Mouse (Mus musculus): ENCODE measurements around the gene Ugt1a8.
"Not testable (repeated sequence)": the region's sequence is repeated elsewhere in the genome, so short reads cannot be mapped to it uniquely, and the experiment has no call there.

The Ugt1a8 gene

DNA sequence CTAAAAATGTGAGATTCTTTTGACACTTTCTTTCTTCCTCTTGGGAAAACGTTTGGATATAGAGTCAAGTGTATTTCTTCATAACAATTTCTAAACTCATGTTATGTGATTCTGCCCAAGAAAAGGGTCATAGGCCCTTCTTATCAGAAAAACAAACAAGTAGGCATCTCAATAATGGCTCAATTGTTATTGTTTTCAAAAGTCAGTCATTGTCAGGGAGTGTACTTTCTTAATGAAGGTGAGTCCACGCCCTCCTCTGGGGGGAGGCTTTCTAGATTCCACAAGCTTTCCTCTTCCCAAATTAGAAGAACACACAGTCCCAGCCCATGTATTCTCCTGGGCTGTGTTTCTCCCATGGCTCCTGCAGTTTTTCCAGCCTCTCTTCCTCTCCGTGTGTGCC lies at the start of gene Ugt1a8:
Gene Ugt1a8 (plus strand): TSS at position 301 of the 400 bp plus-strand sequence.
- Histone ChIP-seq H3K36me3 (ENCODE audit: insufficient read depth, low read length) (no peaks in the 10 kb centered on the region), H3K4me1 (replicated peaks; ENCODE audit: low read depth, low read length) (no peaks in the 10 kb centered on the region; the same call in 1 of the 2 replicates), H3K4me3 (replicated peaks; ENCODE audit: low read length) (no peak within 1 kb of the TSS), H3K27me3 (ENCODE audit: insufficient read depth, low read length) (no peaks in the 10 kb centered on the region), H3K9me3 (ENCODE audit: low read length) (no peaks in the 10 kb centered on the region)
- TF ChIP-seq CTCF (conservative IDR thresholded peaks at IDR 0.05; ENCODE audit: low read length) (no peak), POU5F1 (IDR thresholded peaks at IDR 0.05; ENCODE audit: borderline replicate concordance, low read length) (no peak), NANOG (IDR thresholded peaks at IDR 0.05; ENCODE audit: borderline replicate concordance, low read length) (no peak)

DNA sequence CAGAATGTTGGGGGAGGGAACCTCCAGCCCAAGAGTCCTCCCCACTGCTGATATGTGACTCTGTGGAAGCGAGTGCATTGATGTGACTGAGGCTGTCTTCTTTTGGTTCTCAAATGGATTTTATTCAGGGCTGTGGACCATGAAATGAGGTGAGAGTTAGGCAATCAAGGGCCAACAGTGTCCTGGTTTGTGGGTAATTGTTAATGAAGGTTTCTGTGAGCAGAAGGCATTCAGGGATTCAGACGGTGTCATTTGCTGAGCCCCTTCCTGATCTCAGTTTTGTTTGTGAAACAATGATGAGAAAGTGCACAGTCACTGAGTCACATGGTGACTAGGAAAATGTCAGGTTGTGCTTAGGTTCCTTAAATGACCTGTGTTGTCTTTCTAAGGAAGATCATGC lies 44.6 kb upstream of the Ugt1a8 start:
- H3K4me3 ChIP-seq (replicated peaks; ENCODE audit: low read length); H3K9me3 ChIP-seq (ENCODE audit: low read length); H3K27me3 ChIP-seq (ENCODE audit: insufficient read depth, low read length); H3K4me1 ChIP-seq (replicated peaks; ENCODE audit: low read depth, low read length); H3K36me3 ChIP-seq (ENCODE audit: insufficient read depth, low read length): not testable (repeated sequence)

DNA sequence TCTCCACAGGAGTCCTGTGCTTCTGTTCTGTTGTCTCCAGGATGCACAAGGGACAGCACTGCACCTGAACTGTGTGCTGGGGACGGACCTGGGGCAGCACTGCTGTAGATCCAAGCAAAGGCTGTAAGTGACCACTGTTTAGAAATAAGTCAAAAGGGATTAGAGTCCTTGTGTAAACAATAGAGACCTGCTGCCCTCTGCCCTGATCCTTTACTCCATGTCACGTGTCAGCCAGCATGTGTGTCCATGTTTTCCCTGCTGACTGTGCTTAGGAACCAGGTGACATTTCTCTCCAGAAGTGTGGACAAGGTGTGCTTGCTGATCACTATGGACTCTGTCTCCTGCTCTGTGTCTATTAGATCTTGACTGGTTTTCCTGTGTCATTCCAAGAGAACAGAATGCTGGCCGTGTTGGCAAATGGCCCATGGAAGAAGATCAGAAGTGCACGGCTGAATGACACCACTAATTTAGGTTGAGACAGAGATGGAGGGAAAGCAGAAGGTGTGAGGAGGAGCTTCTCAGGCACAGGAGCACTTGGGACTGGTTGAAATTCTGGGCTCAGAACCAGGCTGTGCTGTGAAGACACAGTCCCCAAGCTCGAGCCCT lies 42.7 kb upstream of the Ugt1a8 start:
- not testable (repeated sequence) for H3K36me3 ChIP-seq (ENCODE audit: insufficient read depth, low read length); H3K4me3 ChIP-seq (replicated peaks; ENCODE audit: low read length); H3K4me1 ChIP-seq (replicated peaks; ENCODE audit: low read depth, low read length)

DNA sequence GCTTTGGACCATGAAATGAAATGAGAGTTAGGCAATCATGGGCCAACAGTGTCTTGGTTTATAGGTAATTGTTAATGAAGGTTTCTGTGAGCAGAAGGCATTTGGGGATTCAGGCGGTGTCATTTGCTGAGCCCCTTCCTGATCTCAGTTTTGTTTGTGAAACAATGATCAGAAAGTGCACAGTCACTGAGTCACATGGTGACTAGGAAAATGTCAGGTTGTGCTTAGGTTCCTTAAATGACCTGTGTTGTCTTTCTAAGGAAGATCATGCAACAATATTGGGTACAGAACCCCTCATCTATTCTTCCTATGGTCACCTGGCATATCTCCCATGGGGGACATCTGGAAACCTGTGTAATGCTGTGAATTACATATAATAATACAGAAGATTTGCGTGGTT lies 40.2 kb upstream of the Ugt1a8 start:
- H3K4me3 ChIP-seq (replicated peaks; ENCODE audit: low read length); H3K4me1 ChIP-seq (replicated peaks; ENCODE audit: low read depth, low read length); H3K27me3 ChIP-seq (ENCODE audit: insufficient read depth, low read length); H3K9me3 ChIP-seq (ENCODE audit: low read length); H3K36me3 ChIP-seq (ENCODE audit: insufficient read depth, low read length): not testable (repeated sequence)

More for the DNA sequence above, 42.7 kb upstream of the Ugt1a8 start:
- H3K9me3 ChIP-seq (ENCODE audit: low read length); H3K27me3 ChIP-seq (ENCODE audit: insufficient read depth, low read length): not testable (repeated sequence)

DNA sequence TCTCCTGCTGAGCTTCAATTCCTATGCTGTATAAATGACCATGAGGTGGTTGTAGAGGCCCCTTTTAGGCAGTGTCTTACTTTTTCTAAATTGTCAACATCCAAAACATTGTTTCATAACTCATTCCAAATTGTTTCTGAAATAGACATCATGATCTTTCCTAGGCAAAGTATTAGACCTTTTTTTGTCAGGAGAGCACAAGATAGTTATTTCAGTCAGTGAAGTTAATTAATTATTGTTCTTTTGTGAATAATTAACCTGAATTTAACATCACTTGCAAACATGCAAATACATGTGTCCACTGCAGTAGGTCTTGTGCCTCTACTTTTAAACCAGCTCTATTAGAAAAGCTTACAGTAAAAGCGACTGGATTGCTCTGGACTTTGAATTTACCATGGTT lies 32.5 kb upstream of the Ugt1a8 start, which contains the start of gene Ugt1a10:
Gene Ugt1a10 (plus strand): TSS at position 301 of the 400 bp plus-strand sequence.
- Histone ChIP-seq H3K9me3 (ENCODE audit: low read length) (peaks cover 21% of the 10 kb centered on the region), H3K36me3 (ENCODE audit: insufficient read depth, low read length) (no peaks in the 10 kb centered on the region), H3K27me3 (ENCODE audit: insufficient read depth, low read length) (no peaks in the 10 kb centered on the region), H3K4me3 (replicated peaks; ENCODE audit: low read length) (no peak within 1 kb of the TSS), H3K4me1 (replicated peaks; ENCODE audit: low read depth, low read length) (no peaks in the 10 kb centered on the region)
- no peak for TF ChIP-seq NANOG (IDR thresholded peaks at IDR 0.05; ENCODE audit: borderline replicate concordance, low read length)
- no peak for TF ChIP-seq CTCF (conservative IDR thresholded peaks at IDR 0.05; ENCODE audit: low read length)
- no peak for TF ChIP-seq POU5F1 (IDR thresholded peaks at IDR 0.05; ENCODE audit: borderline replicate concordance, low read length)

DNA sequence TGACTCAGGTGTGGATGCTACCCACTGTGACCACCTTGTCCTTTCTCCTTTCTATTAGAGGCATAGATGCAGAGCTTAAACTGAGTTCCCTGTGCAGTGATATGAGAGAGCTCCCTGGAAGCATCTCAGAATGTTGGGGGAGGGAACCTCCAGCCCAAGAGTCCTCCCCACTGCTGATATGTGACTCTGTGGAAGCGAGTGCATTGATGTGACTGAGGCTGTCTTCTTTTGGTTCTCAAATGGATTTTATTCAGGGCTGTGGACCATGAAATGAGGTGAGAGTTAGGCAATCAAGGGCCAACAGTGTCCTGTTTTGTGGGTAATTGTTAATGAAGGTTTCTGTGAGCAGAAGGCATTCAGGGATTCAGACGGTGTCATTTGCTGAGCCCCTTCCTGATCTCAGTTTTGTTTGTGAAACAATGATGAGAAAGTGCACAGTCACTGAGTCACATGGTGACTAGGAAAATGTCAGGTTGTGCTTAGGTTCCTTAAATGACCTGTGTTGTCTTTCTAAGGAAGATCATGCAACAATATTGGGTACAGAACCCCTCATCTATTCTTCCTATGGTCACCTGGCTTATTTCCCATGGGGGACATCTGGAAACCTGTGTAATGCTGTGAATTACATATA lies 21.0 kb upstream of the Ugt1a8 start:
- not testable (repeated sequence) for H3K4me3 ChIP-seq (replicated peaks; ENCODE audit: low read length); H3K27me3 ChIP-seq (ENCODE audit: insufficient read depth, low read length); H3K4me1 ChIP-seq (replicated peaks; ENCODE audit: low read depth, low read length); H3K9me3 ChIP-seq (ENCODE audit: low read length); H3K36me3 ChIP-seq (ENCODE audit: insufficient read depth, low read length)

DNA sequence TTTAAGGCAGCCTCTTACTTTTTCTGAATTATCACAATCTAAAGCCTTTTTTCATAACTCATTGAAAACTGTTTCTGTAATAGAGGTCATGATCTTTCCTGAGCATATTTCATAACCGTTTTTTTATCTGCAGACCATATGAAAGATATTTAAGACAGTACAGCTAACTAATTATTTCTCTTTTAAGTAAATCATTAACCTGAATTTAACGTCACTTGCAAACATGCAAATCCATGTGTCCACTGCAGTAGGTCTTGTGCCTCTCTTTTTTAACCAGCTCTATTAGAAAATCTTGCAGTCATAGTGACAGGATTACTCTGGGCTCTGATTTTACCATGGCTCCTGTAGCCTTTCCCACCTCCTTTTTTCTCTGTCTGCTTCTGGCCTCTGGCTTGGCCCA lies 17.1 kb upstream of the Ugt1a8 start, which contains the start of gene Ugt1a9:
Gene Ugt1a9 (plus strand): TSS at position 306 of the 400 bp plus-strand sequence.
- Histone ChIP-seq H3K9me3 (ENCODE audit: low read length) (peaks cover 3% of the 10 kb centered on the region), H3K27me3 (ENCODE audit: insufficient read depth, low read length) (no peaks in the 10 kb centered on the region), H3K4me1 (replicated peaks; ENCODE audit: low read depth, low read length) (no peaks in the 10 kb centered on the region), H3K36me3 (ENCODE audit: insufficient read depth, low read length) (no peaks in the 10 kb centered on the region), H3K4me3 (replicated peaks; ENCODE audit: low read length) (no peak within 1 kb of the TSS)
- TF ChIP-seq NANOG (IDR thresholded peaks at IDR 0.05; ENCODE audit: borderline replicate concordance, low read length) (no peak), CTCF (conservative IDR thresholded peaks at IDR 0.05; ENCODE audit: low read length) (no peak), POU5F1 (IDR thresholded peaks at IDR 0.05; ENCODE audit: borderline replicate concordance, low read length) (no peak)

DNA sequence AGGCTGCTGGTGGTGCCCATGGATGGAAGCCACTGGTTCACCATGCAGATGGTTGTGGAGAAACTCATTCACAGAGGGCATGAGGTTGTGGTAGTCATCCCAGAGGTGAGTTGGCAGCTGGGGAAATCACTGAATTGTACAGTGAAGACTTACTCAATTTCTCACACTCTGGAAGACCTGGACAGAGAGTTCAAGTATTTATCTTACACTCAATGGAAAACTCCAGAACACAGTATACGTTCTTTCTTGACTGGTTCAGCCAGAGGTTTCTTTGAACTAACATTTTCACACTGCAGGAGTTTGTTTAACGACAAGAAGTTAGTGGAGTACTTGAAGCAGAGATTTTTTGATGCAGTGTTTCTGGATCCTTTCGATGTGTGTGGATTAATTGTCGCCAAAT lies 16.7 kb upstream of the Ugt1a8 start:
- Histone ChIP-seq H3K27me3 (ENCODE audit: insufficient read depth, low read length) (no peaks in the 10 kb centered on the region), H3K36me3 (ENCODE audit: insufficient read depth, low read length) (no peaks in the 10 kb centered on the region), H3K4me1 (replicated peaks; ENCODE audit: low read depth, low read length) (no peaks in the 10 kb centered on the region), H3K9me3 (ENCODE audit: low read length) (peaks cover 6% of the 10 kb centered on the region), H3K4me3 (replicated peaks; ENCODE audit: low read length) (no peak overlapping the region)
- TF ChIP-seq NANOG (IDR thresholded peaks at IDR 0.05; ENCODE audit: borderline replicate concordance, low read length) (no peak), POU5F1 (IDR thresholded peaks at IDR 0.05; ENCODE audit: borderline replicate concordance, low read length) (no peak)

DNA sequence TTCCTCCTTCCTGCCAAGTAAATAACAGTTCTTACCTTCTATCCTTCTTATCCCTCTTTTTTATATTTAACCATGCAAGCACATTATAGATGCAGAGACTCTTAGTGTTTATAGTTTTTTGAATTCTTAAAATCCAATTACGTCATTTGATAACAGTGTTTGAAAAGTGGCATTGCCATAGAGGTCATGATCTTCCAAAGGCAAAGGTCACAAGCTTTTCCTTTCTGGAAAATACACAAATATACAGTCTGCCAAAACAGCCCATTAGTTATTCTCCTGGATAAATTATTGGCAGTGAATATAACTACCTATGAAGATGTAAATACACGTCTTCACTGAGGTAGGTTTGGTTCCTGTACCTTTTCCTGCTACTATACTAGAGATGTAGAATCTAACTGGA lies 13.1 kb upstream of the Ugt1a8 start:
- no peaks in the 10 kb centered on the region for H3K27me3 ChIP-seq (ENCODE audit: insufficient read depth, low read length)
- H3K36me3 ChIP-seq (ENCODE audit: insufficient read depth, low read length), result no peaks in the 10 kb centered on the region
- no peak for TF ChIP-seq NANOG (IDR thresholded peaks at IDR 0.05; ENCODE audit: borderline replicate concordance, low read length)
- no peak for TF ChIP-seq POU5F1 (IDR thresholded peaks at IDR 0.05; ENCODE audit: borderline replicate concordance, low read length)
- TF ChIP-seq CTCF (conservative IDR thresholded peaks at IDR 0.05; ENCODE audit: low read length), result no peak
- no peaks in the 10 kb centered on the region for H3K4me1 ChIP-seq (replicated peaks; ENCODE audit: low read depth, low read length)
- peaks cover 15% of the 10 kb centered on the region for H3K9me3 ChIP-seq (ENCODE audit: low read length)
- H3K4me3 ChIP-seq (replicated peaks; ENCODE audit: low read length), result no peak overlapping the region
